Mouse (Mus musculus): ENCODE data around the gene Larp1. TPM values are rescaled to one million over a fixed set of nuclear protein-coding genes. Genes with fewer than 3 reads are reported as not detected.

Gene Larp1
- polyA plus RNA-seq, 1 experiment from 2014 or later: 18.5 TPM

DNA sequence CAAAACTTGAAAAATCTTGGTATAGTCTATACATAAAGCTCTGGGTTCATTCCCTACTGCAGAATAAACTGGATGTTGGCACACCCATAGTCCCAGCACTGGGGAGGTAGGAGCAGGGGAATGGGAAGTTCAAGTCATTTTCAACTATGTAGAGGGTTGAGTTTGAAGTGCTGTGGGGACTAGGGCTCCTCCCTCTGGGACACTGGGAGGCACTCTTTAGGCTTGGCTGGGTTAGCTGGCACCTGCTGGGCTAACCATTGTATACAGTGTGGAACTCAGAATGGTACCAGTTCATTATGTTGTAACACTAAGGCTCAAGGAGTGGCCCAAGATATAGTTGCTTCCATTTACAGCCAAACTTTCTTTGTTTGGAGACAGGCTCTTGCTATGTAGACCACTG, 33.0 kb upstream of the Larp1 start:
- Histone ChIP-seq H3K4me3 (replicated peaks; ENCODE audit: low read length) (no peak overlapping the region), H3K36me3 (ENCODE audit: control insufficient read depth, insufficient read depth) (no peaks in the 10 kb centered on the region), H3K27ac (ENCODE audit: low read length) (no peak overlapping the region), H3K9ac (replicated peaks; ENCODE audit: low read depth, low read length) (no peak overlapping the region), H3K9me3 (ENCODE audit: control insufficient read depth, low read length) (no peaks in the 10 kb centered on the region), H3K27me3 (replicated peaks; ENCODE audit: control insufficient read depth, insufficient read depth, low read length) (no peaks in the 10 kb centered on the region), H3K4me2 (ENCODE audit: low read length) (no peak overlapping the region), H3K4me1 (replicated peaks; ENCODE audit: control insufficient read depth, insufficient read depth, low read length) (no peaks in the 10 kb centered on the region)
- no peak for ATAC-seq

DNA sequence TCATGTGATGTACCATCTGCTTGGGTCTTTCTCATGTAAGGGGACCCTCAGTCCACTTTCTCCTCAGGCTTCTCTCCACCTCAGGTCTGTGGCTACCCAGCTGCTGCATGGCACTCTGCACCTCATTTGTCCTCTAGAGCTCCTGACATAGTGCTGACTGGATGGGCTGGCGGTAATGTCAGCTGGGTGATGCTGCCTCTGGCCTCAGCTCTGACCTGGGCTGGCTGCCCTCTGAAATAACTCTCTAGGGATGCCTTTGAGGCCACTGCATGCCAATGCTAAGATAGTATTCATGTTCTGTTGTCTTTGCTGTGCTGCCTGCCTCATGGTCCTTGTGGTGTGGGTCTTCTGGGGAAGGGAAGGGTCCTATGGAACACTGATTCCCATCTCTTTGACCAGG, 31.2 kb upstream of the Larp1 start:
- no peak overlapping the region for H3K27ac ChIP-seq (ENCODE audit: low read length)
- H3K9me3 ChIP-seq (ENCODE audit: control insufficient read depth, low read length): no peaks in the 10 kb centered on the region
- H3K9ac ChIP-seq (replicated peaks; ENCODE audit: low read depth, low read length): no peak overlapping the region
- H3K4me2 ChIP-seq (ENCODE audit: low read length): no peak overlapping the region
- no peaks in the 10 kb centered on the region for H3K4me1 ChIP-seq (replicated peaks; ENCODE audit: control insufficient read depth, insufficient read depth, low read length)
- no peaks in the 10 kb centered on the region for H3K27me3 ChIP-seq (replicated peaks; ENCODE audit: control insufficient read depth, insufficient read depth, low read length)
- no peak for ATAC-seq
- no peak overlapping the region for H3K4me3 ChIP-seq (replicated peaks; ENCODE audit: low read length)
- WGBS: 83% methylated on average over 1 of the region's 1 CpGs
- no peaks in the 10 kb centered on the region for H3K36me3 ChIP-seq (ENCODE audit: control insufficient read depth, insufficient read depth)

DNA sequence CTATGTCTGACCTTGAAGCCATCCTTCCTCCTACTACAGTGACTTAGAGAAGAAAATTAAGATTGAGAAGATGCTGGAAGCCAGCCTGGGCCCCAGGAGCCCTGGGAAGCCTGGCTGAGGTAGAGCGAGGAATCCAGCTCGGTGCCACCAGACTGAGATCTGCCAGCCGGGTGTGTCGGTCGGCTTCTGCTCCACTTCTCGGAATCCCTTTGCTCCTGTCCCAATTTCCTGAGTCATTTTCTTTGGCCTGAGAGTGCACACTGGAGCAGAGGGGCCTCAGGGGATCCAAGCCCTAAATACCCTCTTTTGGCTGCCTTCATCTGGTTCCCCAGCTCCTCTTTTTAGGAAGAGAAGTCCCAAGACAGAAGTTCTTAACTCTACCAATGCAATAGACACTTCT, 29.2 kb upstream of the Larp1 start:
- Histone ChIP-seq H3K4me2 (ENCODE audit: low read length) (no peak overlapping the region), H3K27me3 (replicated peaks; ENCODE audit: control insufficient read depth, insufficient read depth, low read length) (no peaks in the 10 kb centered on the region), H3K27ac (ENCODE audit: low read length) (no peak overlapping the region), H3K9ac (replicated peaks; ENCODE audit: low read depth, low read length) (no peak overlapping the region), H3K4me1 (replicated peaks; ENCODE audit: control insufficient read depth, insufficient read depth, low read length) (no peaks in the 10 kb centered on the region), H3K4me3 (replicated peaks; ENCODE audit: low read length) (no peak overlapping the region), H3K36me3 (ENCODE audit: control insufficient read depth, insufficient read depth) (no peaks in the 10 kb centered on the region), H3K9me3 (ENCODE audit: control insufficient read depth, low read length) (no peaks in the 10 kb centered on the region)
- WGBS: 85% methylated on average over 6 of the region's 6 CpGs
- ATAC-seq: no peak

DNA sequence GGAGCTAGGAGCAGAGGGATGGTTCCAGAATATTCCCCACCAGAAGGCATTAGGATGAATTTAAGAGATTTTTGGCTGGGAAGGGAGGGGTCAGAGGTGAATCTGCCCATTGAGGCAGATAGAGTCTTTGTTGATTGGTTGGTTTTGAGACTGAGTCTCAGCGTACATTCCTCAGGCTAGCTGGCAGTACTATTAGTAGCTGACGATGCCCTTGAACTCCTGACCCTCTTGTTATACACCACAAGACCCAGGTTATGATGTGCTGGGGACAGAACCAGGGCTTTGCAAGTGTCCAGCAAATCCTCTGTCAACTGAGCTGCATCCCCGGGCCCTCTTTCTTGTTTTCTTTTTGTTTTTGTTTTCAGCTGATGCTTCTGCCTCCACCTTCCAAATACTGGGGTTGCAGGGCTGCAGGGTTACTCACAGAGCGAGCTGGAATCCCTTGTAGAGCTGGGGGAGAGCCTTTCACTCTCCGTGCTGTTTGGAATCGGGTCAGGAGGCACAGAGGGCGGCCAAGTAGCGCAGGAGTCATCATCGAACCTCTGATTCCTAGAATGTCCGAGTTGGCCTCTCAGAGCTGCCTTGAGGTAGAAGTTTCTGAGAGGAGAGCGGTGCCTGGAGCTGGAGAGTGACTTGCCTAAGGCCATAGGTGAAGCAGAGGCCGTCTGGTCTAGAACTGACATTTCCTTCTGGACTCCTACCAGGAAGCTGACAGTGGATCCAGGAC, 27.6 kb upstream of the Larp1 start:
- H3K9ac ChIP-seq (replicated peaks; ENCODE audit: low read depth, low read length): no peak overlapping the region
- no peaks in the 10 kb centered on the region for H3K4me1 ChIP-seq (replicated peaks; ENCODE audit: control insufficient read depth, insufficient read depth, low read length)
- H3K36me3 ChIP-seq (ENCODE audit: control insufficient read depth, insufficient read depth): no peaks in the 10 kb centered on the region
- H3K4me2 ChIP-seq (ENCODE audit: low read length): no peak overlapping the region
- ATAC-seq: no peak
- WGBS: 86% methylated on average over 12 of the region's 12 CpGs
- no peak overlapping the region for H3K4me3 ChIP-seq (replicated peaks; ENCODE audit: low read length)
- H3K27me3 ChIP-seq (replicated peaks; ENCODE audit: control insufficient read depth, insufficient read depth, low read length): no peaks in the 10 kb centered on the region
- H3K27ac ChIP-seq (ENCODE audit: low read length): no peak overlapping the region
- no peaks in the 10 kb centered on the region for H3K9me3 ChIP-seq (ENCODE audit: control insufficient read depth, low read length)

DNA sequence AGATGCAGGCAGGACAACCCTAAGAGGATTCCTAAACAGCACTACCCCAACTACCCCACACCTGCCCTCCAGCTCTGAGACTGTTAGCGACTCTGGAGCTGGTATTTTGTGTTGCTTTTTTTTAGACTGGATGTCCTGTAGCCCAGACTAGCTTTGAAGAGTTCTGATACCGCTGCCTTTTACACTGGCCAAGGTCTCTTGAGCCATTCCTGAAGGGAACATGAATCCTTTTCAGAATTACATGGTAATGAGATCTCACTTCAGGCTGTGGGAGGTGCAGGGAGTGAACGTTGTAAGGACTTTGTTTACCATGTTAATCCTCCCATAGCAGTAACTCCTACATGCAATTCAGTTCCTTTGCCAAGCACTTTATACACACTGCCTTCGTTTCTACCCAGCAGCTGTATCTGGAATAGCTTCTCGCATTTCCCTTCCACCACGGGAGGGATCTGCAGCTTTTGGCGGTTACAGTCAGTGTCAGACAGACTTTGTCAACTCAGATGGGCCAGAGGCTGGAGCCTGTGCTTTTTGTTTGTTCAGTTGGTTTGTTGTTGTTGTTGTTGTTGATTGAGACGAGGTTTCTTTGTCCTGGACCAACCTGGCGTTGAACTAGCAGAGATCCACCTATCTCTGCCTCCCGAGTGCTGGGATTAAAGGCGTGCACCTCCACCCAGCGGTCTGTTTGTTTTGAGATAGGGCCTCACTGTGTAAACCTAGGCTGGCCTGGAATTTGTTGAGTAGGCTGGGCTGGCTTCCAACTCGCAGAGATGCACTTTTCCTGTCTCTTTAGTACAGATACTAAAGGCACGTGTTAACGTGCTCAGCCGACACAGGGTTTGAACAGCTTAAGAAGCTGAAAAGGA, 25.2 kb upstream of the Larp1 start:
- no peak overlapping the region for H3K4me3 ChIP-seq (replicated peaks; ENCODE audit: low read length)

DNA sequence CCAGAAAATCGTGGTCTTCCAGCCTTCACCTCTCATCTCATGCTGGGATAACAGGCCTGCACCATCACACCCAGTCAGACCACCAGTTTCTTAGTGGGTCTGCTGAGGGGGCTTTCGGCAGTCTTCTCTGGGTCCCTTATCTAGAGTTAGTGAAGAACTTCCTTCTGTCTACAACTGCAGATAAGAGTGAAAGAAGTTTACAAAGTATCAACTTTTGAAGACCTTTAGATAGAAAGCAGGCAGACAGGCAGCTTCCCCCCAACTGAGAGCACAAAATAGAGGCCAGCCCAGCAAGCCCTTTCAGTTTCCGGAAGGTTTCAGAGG, 24.6 kb upstream of the Larp1 start:
- Histone ChIP-seq H3K27ac (ENCODE audit: low read length) (no peak overlapping the region), H3K9me3 (ENCODE audit: control insufficient read depth, low read length) (no peaks in the 10 kb centered on the region), H3K9ac (replicated peaks; ENCODE audit: low read depth, low read length) (no peak overlapping the region), H3K27me3 (replicated peaks; ENCODE audit: control insufficient read depth, insufficient read depth, low read length) (no peaks in the 10 kb centered on the region), H3K4me2 (ENCODE audit: low read length) (no peak overlapping the region), H3K36me3 (ENCODE audit: control insufficient read depth, insufficient read depth) (no peaks in the 10 kb centered on the region), H3K4me3 (replicated peaks; ENCODE audit: low read length) (no peak overlapping the region), H3K4me1 (replicated peaks; ENCODE audit: control insufficient read depth, insufficient read depth, low read length) (no peaks in the 10 kb centered on the region)
- WGBS: 44% methylated on average over 3 of the region's 3 CpGs
- ATAC-seq: no peak

More for the DNA sequence above, 25.2 kb upstream of the Larp1 start:
- Histone ChIP-seq H3K36me3 (ENCODE audit: control insufficient read depth, insufficient read depth) (no peaks in the 10 kb centered on the region), H3K27me3 (replicated peaks; ENCODE audit: control insufficient read depth, insufficient read depth, low read length) (no peaks in the 10 kb centered on the region), H3K4me2 (ENCODE audit: low read length) (no peak overlapping the region), H3K9ac (replicated peaks; ENCODE audit: low read depth, low read length) (no peak overlapping the region), H3K27ac (ENCODE audit: low read length) (no peak overlapping the region), H3K9me3 (ENCODE audit: control insufficient read depth, low read length) (no peaks in the 10 kb centered on the region), H3K4me1 (replicated peaks; ENCODE audit: control insufficient read depth, insufficient read depth, low read length) (no peaks in the 10 kb centered on the region)
- no peak for ATAC-seq
- 46% methylated on average over 16 of the region's 16 CpGs for WGBS

DNA sequence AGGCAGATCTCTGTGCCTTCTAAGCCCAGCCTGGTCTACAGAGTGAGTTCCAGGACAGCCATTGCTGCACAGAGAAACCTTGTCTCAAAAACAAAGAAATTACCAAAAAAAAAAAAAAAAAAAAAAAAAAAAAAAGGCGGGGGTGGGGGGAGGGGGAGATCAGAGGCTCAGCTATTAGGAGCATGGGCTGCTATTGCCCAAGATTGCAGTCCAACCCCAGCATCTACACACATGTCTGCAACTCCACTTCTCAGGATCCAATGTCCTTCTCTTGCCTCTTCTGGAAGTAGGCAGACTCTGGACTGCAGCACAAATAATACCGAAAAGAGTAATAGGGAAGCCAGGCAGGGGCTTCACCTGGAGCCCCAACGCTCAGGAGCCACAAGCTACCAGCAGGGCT, 23.4 kb upstream of the Larp1 start:
- Histone ChIP-seq H3K27me3 (replicated peaks; ENCODE audit: control insufficient read depth, insufficient read depth, low read length) (no peaks in the 10 kb centered on the region), H3K36me3 (ENCODE audit: control insufficient read depth, insufficient read depth) (no peaks in the 10 kb centered on the region), H3K4me3 (replicated peaks; ENCODE audit: low read length) (no peak overlapping the region), H3K4me2 (ENCODE audit: low read length) (no peak overlapping the region), H3K9me3 (ENCODE audit: control insufficient read depth, low read length) (no peaks in the 10 kb centered on the region), H3K27ac (ENCODE audit: low read length) (no peak overlapping the region), H3K4me1 (replicated peaks; ENCODE audit: control insufficient read depth, insufficient read depth, low read length) (no peaks in the 10 kb centered on the region), H3K9ac (replicated peaks; ENCODE audit: low read depth, low read length) (no peak overlapping the region)
- WGBS: 100% methylated on average over 2 of the region's 3 CpGs
- ATAC-seq: no peak

DNA sequence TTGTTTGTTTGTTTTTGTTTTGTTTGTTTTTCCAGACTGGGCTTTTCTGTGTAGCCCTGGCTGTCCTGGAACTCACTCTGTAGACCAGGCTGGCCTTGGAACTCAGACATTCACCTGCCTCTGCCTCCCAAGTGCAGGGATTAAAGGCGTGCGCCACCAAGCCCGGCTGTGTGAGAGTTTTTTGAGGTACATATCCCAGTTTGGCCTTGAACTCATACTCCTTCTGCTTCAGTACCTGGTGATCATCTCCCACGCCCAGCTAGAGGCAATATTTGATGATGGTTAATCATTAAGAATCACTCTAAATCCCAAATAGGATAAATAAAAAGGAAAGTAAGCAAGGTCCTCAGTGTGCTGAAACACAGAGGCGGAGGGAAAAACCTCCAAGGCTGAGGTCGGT, 22.8 kb upstream of the Larp1 start:
- no peak overlapping the region for H3K9ac ChIP-seq (replicated peaks; ENCODE audit: low read depth, low read length)
- no peaks in the 10 kb centered on the region for H3K27me3 ChIP-seq (replicated peaks; ENCODE audit: control insufficient read depth, insufficient read depth, low read length)
- H3K27ac ChIP-seq (ENCODE audit: low read length): no peak overlapping the region
- H3K4me2 ChIP-seq (ENCODE audit: low read length): no peak overlapping the region
- ATAC-seq: no peak
- no peak overlapping the region for H3K4me3 ChIP-seq (replicated peaks; ENCODE audit: low read length)
- 89% methylated on average over 6 of the region's 6 CpGs for WGBS
- H3K4me1 ChIP-seq (replicated peaks; ENCODE audit: control insufficient read depth, insufficient read depth, low read length): no peaks in the 10 kb centered on the region
- H3K9me3 ChIP-seq (ENCODE audit: control insufficient read depth, low read length): no peaks in the 10 kb centered on the region
- H3K36me3 ChIP-seq (ENCODE audit: control insufficient read depth, insufficient read depth): no peaks in the 10 kb centered on the region

DNA sequence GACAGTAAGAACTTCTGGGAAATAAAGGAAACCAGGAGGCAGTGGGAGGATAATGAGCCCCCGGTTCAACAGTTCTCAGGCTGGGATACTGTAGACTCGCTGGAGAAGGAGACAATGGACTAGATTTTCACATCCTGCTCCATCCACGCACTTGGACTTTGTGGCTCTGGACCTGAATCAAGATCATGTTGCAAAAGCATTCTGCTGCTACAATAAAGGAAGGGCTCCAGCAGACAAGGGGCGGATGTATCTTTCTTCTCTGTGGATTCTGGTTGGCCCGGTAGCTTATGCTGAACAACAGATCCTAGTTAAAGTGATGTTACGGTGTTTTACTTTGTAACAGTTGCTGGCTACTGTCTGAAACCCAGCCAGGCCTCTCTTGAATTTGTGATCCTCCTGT, 22.4 kb upstream of the Larp1 start:
- H3K9me3 ChIP-seq (ENCODE audit: control insufficient read depth, low read length): no peaks in the 10 kb centered on the region
- no peak overlapping the region for H3K9ac ChIP-seq (replicated peaks; ENCODE audit: low read depth, low read length)
- no peaks in the 10 kb centered on the region for H3K27me3 ChIP-seq (replicated peaks; ENCODE audit: control insufficient read depth, insufficient read depth, low read length)
- no peak overlapping the region for H3K27ac ChIP-seq (ENCODE audit: low read length)
- H3K4me1 ChIP-seq (replicated peaks; ENCODE audit: control insufficient read depth, insufficient read depth, low read length): no peaks in the 10 kb centered on the region
- H3K4me3 ChIP-seq (replicated peaks; ENCODE audit: low read length): no peak overlapping the region
- H3K4me2 ChIP-seq (ENCODE audit: low read length): no peak overlapping the region
- 85% methylated on average over 6 of the region's 6 CpGs for WGBS
- no peak for ATAC-seq
- no peaks in the 10 kb centered on the region for H3K36me3 ChIP-seq (ENCODE audit: control insufficient read depth, insufficient read depth)
